Mouse (Mus musculus) cerebellum, adult 9-11 months (tissue): ENCODE data around the gene Dcbld2.
"Not testable (repeated sequence)": the region's sequence is repeated elsewhere in the genome, so short reads cannot be mapped to it uniquely, and the experiment has no call there.

ENCODE experiments used
- DNase-seq: peaks from one replicate; pipeline ENCODE4 v3.0.0; 2022

The Dcbld2 gene

DNA sequence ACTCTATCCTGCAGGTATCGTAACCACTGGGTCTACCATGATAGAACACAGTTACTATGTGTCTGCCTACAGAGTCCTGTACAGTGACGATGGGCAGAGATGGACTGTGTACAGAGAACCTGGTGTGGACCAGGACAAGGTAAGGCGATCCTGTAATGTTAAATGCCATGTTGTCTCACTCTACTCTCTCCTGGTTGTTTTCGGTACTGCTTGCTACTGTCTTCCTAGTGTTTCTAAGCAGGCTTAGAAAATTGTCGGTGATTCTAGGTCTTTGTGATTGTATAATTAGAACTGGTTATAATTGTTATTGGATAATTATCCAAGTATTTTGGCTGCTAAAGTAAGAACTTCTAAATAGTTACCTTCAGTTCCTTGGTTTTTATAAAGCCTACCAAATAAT lies 43.4 kb downstream of the Dcbld2 start:
- no peak for DNase-seq

DNA sequence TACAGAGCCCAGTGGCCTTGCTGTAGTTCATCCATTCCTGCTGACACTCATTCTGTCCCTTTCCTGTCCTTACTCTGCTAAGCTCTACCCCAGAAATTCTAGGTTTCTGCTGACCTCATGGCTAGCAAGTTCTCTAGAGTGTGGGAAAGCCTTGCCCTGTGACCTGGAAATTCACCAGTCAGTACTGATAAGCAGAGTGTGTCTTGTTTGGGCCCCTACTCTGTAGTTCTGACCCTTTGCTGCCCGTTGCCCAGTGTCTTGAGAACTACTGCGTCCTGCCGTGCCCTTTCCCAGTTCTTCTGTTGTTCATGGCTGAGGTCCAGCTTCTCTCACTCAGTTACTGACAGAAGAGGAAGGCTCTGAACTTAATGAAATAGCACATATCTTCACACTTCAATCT lies 44.9 kb downstream of the Dcbld2 start:
- DNase-seq, result no peak

DNA sequence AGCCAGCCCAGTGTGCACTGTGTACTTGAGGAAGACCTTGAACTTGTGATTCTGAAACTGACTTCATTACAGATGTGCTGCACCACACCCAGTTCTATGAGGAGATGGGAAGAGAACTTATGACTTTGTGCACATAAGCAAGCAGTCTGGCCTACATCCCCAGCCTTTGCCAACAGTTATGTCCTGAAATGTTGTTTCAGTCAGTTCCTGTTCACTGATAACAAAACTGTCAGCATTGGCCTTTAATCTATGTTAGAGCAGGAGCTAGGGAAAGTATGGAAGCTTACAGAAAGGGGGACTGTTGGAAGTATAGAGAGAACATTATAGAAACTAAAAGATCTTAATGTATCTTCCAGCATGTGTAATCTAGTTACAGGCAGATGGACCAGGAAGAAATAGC lies 45.6 kb downstream of the Dcbld2 start:
- DNase-seq, result no peak

DNA sequence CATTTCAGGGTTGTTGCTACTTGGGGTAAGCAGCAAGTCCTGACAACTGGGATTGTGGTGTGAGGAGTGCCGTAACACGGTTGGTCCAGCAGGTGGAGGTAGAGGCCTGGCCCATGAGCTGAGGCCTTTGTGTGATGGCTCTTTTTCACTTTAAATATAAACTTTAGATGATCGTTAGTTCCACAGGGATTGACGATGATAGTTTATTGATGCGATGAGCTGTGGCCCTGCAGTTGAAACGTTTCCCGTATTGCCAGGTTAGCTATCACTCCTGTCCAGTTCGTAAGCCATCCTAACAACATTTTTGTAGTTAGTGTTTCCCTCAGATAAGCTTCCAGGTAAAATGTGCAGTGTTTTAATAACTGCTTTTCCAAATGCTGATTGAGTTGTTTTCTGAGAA lies 46.4 kb downstream of the Dcbld2 start:
- DNase-seq, result peak; percentile 16

DNA sequence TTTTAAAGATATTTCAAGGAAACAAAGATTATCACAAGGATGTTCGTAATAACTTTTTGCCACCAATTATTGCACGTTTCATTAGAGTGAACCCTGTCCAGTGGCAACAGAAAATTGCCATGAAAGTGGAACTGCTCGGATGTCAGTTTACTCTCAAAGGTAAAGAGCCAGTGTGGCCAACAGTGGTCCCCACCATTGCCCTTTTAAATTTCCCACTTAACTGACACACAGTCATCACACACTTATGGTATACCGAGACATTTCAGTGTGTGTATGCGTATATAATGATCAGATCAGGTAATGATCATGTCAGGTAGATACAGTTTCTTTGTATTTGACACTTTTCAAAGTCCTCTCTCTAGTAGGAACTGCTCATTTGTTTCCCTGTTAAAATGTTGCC lies 46.9 kb downstream of the Dcbld2 start:
- no peak for DNase-seq

DNA sequence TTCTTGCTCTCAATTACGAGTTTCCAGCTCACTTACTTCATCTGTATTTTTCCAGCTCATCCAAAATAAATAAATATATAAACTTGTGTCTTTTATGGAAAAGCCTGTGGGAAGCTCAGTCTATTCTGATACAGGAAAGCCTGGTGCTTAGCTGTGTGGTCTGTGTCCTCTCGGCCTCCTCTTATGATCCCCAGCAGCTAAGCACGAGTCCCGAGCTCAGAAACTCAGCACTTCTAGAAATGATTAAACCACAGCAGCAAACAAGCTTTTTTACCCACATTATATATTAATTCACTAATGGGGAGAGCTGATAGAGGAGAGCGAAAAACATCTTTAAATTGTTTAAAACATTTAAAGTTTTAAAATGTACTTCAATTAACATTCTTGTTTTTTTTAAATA lies 48.2 kb downstream of the Dcbld2 start:
- DNase-seq, result no peak

DNA sequence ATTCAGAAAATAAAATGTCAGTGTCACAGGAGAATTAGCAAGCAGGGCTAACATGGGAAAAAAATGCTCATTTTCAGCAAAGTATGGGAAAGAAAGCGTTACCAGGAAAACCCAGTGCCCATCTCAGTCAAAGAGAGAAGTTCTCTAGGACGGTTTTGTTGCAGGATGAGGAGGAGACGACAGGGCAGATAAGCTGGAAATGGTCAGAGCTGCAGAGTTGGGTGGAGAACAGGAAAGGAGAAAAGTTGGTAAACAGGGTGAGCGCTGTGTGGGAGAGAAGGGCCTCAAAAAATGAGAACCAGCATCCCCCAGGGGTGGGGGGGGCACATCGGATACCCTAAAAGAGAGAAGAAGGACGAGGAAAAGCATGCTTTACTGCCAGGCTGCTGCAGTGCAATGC lies 48.7 kb downstream of the Dcbld2 start:
- DNase-seq, result no peak

DNA sequence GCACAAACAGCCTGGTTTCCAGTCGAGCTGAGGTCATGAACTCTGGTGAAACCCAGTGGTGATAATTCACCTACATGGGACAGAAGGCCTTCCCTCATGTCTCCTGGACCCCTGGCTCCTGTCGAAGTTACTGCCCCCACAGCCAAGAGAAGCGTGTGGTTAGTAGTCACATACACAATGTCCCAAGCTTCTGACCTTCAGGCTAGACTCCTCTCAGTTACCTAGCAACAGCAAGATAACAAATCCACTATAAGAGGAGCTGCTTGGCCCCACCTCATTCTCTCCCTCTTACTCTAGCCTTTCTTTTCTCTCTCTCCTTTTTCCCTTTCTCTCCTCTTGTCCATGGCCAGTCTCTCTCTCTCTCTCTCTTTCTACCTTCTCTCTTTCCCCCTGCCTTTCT lies 51.7 kb downstream of the Dcbld2 start:
- not testable (repeated sequence) for DNase-seq

DNA sequence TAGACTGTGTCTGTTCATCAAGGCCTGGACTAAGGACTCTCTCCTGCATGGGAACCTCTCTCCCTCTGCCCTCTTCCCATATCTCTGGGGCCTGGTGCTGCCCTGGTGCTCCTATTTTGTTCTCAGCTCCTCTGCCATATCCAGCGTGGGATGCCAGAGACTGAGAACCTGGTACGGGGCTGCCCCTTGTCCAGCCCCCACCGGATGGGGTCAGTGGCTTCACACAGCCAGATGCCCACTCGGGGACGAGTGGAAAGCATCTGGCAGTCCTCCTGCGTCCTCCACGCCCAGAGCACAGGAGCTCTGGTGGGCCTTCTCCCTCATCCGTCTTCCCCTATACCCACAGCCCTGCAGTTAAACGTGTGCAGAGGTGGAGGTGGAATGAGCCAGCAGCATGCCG lies 52.1 kb downstream of the Dcbld2 start:
- DNase-seq, result no peak

DNA sequence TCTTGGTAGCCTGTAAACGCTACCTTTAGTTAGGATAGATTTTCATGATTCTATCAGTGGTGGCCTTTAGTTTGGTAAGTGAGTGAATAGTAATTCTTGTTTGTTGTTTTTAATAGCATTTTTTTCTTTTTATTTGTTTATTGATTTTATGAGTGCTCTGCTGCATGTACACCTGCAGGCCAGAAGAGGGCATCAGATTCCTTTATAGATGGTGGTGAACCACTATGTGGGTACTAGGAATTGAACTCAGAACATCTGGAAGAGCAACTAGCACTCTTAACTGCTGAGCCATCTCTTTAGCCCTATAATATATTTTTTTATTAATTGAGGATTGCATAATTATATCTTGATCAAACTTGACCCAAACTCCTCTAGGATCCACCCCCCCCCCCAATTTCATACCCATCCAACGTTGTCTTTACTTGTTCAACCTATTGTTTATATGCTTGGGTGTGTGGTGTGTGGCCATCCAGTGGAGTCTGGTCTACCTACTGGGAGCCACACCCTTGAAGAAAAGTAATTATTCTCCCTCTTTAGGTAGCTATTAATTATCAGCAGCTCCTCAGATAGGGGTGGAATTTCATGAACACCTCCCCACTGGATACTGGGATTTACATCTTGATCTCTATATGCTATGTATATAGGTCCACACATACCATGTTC lies 53.7 kb downstream of the Dcbld2 start:
- DNase-seq, result no peak

DNA sequence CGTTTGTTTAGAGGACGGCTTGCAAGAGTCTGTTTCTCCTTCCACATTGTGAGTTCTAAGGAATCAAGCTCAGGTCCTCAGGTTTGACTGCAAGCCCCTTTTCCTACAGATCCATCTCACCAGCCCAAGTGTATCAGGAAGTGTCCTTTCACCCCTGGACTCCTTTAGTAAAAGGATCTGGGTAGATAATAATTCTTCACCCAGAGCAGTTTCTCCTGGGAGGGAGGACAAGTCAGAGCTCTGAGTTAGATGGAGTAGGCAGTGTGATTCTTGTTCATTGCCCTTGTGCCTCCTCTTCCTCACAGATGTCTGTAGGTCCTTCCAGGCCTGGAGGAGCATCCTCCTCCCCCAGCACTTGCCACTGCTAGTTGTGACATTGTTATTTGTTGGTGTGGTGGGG lies 54.3 kb downstream of the Dcbld2 start:
- DNase-seq, result no peak

DNA sequence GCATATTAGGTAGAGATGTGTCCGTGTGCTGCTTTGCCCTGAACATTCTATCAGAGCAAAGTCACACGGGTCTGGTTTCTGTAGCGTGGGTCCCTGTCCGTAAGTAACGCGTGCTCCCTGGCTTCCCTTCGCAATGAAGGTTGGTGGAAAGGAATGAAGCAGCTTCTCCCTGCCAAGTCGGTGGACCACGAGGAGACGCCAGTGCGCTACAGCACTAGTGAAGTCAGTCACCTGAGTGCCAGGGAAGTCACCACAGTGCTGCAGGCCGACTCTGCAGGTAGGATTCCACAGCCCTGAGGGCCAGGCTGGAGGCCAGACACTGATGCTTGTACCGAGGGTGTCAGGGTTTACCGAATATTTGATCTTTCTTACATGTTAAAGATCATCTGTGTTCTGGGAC lies 55.8 kb downstream of the Dcbld2 start:
- DNase-seq, result no peak

DNA sequence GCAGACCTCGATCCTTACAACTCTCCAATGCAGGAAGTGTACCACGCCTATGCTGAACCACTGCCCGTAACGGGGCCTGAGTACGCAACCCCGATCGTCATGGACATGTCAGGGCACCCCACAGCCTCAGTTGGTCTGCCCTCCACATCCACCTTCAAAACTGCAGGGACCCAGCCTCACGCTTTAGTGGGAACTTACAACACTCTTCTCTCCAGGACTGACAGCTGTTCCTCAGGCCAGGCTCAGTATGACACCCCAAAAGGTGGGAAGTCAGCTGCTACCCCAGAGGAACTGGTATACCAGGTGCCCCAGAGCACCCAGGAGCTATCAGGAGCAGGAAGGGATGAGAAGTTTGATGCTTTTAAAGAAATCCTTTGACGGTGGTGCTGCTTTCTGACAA lies 57.2 kb downstream of the Dcbld2 start:
- no peak for DNase-seq

DNA sequence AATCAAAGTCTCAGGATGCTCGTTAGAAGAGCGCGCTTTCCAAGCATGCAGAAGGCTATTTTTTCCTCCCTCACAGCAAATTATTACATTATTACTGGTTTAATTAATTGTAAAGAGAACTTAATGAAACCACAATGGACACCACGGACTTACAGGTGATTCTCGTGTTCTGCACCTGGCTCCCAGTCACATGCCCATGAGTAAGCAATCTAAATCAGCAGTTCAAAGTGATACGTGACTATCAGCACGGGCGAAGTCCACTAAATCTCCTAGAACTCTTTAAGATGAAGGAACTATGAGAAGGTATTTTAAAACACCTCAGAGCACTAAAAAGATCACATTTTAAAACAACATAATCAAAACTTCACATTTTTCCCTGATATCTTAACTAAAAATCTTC lies 61.8 kb downstream of the Dcbld2 start:
- no peak for DNase-seq

DNA sequence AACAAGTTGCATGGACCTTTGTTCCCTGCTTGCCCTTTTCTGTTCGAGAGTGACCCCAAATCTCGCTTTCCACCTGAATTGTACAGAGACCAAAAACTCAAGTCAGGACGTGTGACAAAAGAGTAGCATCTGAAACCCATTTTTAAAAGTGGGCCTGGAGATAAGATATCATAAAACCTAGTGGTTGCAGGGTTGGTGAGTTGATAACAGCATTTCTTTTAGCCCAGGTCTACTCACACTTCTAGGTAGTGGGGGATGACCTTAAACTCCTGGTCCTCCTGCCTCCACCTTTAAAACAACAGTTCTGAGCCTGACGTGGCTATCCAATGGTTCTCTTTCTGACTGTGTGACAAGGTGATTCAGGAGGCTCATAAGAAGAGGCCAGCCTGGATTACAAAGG lies 62.6 kb downstream of the Dcbld2 start:
- DNase-seq, result no peak

DNA sequence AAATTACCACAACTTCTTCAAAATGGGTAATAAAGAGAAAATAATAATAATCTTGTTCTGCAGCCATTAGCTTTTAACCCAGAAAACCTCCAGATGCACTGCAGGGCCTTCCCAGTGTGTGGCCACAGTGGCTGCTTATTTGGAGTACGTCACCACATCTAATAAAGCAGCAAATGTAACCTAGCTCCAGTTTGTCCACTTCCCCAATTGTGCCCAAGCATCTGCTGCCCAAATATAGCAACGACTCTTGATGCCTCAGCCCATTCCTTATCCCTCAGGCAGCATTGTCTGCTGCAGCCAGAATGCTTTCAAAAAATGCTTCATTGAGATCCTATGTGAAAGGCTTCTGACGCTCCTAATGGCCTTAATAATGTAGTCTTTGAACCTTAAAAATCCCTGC lies 66.6 kb downstream of the Dcbld2 start:
- DNase-seq, result no peak

DNA sequence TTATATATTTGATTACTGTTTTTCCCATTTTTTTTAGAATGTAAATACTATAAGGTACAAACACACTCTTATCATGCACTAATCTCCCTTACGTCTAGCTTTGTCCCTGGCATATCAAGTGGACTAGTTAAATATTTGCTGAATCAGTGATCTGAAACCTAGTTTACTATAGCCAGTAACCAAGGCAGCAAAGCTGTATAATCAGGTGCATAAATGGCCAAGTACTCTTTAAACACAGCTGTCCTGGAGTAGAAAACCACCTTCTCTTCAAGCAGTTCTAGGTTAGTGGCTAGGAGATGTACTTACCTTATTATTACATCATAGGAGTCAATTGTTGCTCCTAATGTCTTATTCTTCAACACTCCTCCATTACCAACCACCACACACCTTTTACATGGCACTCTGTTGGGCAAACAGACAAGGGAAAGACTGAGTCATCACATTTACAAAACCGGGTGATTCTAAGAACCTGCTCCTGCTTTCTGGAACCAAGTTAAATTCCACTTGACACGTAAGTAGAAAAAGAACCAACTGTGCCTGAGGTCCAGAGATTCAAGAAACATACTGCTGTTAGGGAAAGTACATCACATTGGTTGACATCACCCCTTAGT lies 67.4 kb downstream of the Dcbld2 start:
- no peak for DNase-seq

DNA sequence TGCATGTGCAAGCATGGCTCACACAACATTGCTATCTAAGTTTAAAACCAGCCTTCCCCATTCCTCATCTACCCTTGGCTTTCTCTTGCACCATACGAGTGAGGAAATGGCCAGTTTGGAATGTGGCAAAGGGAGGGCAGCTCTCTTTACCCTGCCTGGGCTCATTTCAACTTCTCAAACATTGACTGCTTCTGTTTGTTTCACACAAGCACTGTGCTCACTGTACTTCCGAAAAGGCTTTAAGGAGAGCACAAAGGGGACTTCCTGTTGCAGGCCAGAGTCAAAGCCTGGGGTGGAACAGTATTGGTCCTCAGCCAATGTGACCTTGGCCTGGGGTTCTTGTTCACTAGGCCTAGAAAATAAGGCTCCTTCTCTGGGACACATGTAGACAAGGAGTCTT lies 68.1 kb downstream of the Dcbld2 start:
- DNase-seq, result no peak

DNA sequence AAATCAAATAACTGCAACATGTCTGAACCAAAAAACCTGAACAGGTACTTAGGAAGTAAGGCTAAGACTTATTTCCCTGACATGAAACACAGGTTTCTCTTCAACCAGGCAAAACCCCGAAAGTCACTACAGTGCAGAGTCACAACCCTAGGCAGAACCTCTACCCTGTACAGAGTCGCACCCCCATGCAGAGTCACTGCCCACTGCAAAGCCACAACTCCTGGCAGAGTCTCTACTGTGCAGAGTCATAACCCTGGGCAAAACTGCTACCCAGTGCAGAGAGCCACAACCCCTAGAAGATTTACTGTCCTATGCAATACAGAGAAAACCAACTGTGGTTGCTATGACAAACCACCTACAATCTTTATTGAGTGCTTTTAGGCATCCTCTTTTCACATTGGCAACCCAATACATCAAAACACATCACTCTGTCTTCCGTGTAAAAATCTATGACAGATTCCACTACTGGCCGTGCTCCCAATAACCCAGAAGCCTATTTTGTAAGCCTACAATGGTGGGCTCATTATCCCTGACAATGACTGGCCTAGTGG lies 71.7 kb downstream of the Dcbld2 start:
- DNase-seq, result no peak

DNA sequence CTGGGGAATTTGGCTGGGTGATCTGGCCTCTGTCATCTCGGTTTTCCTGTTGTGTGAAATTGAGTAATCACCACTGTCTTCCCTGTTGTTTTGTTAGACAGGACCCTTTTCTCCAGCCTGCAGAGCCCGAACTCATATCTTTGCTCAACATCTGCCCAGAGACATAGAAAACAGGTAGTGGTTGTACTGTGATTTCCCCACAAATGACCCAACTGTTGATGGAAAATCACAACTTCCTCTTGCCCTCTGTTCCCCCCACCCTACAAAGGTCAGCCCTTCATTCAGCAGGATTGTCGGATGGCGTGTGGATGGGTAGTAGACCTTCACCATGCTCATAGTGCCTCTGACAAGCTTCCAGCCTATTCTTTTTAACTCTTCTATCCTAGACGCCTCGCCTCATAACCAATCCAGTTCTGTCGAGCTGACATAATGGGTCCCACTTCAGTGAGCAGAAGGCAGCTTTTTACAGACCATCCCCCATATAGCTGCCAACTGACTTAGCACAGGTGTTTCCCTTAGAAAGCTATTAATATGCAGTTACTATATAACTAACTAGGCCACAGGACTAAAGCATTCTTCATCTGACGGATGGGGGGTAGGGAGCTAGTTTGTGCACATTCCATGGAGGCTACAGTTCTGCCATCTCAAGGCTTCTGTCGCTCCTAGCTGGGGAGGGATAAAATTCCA lies 73.1 kb downstream of the Dcbld2 start:
- DNase-seq, result no peak

DNA sequence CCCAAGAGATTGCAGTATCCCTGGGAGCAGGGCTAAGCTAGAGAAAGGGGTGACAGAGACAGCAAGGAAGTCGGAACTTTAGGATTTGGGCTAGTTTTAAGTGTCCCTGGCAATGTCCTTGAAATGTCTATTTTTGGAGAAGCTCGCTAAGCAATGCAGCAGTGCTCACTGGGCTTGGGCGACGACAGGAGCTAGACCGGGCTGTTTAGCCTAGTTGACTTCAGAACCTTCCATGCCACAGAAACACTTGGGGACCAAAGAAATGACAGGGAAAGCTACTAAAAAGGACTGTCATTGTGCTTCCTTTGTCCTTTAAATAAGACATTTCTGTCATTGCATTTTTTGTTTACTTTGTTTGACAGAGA lies 73.6 kb downstream of the Dcbld2 start:
- no peak for DNase-seq

DNA sequence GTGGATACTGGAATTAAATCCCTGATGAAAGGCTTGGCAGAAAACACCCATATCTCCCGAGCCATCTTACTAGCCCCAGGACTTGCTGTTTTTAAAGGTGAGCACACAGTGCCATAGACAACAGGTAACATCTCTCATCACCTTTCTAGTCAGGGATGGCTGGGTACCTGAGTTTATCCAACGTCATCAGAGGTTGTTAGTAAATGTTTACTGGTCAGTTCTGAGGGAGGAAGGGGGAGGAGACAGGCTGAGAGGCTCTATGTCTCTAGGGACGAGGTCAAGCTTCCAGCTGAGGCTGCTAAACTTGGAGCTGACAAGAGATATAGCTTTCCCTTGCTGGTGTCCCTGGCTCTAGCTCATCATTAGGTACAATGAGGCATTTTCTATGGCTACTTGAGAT lies 74.1 kb downstream of the Dcbld2 start:
- no peak for DNase-seq

DNA sequence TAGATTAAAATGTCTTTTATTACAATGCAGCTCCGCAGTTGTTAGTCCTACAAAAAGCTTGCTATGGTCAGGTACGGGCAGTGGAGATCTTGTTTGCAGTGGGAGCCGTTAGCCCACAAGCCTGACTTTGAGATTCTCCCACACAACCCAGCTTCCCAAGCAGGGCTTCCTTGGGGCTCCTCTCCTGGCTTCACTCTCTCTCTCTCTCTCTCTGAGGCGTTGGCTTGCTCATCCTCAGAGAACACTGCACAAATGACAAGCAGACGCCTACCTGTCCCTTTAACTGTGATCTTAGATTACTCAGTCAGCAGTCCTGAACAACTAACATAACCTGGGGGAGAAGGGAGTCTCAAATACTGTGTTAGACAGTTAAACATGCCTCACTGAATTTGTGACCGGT lies 79.6 kb downstream of the Dcbld2 start:
- DNase-seq, result no peak

DNA sequence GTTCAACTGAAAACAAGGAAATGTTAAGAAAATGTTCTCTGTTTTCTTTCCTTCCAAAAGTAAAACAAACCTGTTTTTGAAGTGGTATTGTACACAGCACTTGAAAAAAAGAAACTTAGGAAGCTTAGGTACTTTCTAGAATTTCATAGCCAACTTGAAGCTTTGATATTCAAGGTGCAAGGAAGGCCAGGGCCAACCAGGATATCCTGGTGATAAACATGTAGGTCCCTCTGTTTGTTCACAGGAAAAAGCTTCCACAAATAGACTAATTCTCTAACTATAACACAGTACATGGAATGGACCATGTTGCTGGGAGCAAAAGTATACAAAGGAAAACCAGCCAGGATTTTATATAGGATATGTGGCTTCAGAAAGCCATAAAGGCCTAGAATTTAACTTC lies 88.5 kb downstream of the Dcbld2 start:
- no peak for DNase-seq
